Mouse (Mus musculus) layer of hippocampus, adult 9-10 months (tissue): ENCODE measurements at regions not wholly inside any gene's neighbourhood (a gene's known extent, or its start where the extent isn't known, plus 50 kb on each side); places are given as distances from the start of the nearest gene placed in this dataset.
"Not testable (repeated sequence)": the region's sequence is repeated elsewhere in the genome, so short reads cannot be mapped to it uniquely, and the experiment has no call there.

Experiments
- DNase-seq: peaks from one replicate; pipeline ENCODE4 v3.0.0; 2022; ENCODE audit warnings: low spot score

DNA sequence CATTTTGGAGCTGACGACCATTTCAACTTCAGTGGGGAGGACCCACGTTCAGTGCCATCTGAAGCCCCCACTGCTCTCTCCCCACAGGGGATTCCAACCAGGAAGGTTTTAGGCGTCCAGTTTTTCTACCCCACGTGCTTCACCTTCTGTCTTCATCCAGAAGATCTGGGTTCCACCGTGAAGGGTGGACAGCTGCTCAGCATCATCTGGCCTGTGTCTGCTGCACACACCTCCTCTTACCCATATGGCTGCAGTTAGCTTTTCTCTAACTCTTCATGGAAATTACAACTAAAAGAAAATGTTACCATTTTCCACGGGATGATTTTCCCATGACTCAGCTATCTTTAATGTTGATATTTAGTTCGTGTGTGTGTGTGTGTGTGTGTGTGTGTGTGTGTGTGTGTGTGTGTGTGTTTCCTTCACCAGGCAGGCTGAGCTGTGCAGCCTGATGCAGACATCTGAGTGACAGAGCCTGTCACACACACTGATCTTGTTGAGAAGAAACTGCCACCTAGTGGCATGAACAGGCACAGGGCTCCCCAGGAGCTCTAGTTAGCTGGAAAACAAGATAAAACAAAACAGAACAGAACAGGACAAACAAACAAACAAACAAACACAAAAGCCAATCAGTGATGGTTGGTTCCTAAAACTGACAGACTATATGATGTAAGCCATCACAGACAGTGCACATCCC lies 107.5 kb upstream of the Rasgrp1 start:
- DNase-seq = peak; percentile 47

DNA sequence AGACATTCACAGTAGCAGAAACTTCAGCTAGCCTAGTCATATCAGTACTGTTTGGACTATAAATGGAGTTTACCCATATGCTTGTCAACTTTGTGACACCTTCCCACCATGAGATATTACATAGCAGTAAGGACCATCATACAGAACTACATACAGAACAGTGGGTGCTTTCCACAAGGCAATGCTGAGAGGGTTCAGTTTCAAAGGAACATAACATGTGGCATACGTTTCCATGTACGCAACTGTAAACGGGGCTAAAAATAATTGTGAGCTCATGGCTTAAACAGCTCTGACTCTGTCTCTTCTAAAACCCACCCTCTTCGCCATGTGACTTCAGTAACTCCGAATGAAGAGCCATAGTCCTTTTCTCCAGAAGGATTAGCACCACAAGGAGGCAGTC lies 109.0 kb upstream of the Rasgrp1 start:
- DNase-seq = no peak

DNA sequence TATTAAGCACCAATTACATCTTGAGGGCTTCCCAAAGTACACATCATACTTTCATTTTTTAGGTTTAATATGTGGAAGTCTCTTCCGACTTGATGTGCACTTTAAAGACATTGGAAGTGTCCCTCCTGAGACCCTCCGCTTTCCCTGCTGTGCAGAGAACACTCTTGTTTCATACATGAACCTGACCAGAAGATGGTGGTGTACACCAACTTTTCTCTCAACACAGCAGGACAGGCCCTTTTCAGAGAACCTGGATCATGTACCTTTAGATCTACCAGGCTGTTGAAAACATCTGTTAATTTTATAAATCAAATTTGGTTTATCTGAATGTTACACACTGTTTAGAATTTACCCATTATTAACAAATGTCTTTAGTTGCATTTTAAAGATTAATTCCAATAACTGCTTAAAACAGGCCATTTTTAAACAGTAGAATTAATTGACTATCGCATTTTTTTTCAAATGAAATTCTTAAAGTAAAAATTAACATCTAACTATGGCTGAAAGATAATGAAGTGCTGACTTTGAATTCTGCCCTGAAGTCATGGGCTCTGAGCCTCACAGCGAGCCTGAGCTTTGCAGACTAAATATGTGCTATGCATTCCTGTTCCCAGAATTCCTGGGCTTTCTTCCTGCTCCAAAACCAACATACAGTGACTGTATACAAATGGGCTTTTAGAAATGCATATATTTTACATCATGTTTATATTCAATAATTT lies 112.4 kb upstream of the Rasgrp1 start:
- DNase-seq = no peak

DNA sequence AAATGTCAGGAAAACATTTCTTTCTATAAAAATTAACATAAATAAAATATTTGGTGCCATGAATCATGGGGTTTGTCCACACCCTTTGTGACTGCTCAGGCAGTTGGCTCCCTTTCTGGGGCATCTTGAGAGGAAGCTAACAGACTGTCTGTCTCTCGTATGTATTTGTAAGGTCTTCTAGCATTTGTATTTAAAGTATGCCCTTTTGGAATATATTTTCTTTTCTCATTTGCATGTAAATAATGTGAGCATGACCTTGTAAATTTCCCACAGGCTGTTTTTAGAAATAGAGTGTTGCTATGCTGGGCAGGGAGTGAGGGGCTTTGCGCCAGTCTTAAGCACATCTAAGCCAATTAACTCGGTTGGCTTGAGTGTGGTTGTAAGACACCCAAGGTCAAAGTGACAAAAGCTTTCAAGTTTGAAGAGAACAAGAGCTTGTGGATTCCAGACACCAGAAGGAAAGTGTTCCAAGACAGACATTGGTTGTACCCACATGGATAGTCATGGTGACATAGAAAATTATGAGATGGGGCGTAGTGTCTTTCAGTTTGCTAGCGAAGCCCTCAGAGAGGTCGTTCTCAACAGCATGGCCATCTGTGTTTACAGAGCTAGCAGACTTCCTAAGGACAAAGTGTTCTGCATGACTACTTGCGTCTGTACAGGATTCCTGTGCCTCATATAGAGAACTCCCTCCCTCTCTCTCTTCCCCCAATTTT lies 113.1 kb upstream of the Rasgrp1 start:
- no peak for DNase-seq

DNA sequence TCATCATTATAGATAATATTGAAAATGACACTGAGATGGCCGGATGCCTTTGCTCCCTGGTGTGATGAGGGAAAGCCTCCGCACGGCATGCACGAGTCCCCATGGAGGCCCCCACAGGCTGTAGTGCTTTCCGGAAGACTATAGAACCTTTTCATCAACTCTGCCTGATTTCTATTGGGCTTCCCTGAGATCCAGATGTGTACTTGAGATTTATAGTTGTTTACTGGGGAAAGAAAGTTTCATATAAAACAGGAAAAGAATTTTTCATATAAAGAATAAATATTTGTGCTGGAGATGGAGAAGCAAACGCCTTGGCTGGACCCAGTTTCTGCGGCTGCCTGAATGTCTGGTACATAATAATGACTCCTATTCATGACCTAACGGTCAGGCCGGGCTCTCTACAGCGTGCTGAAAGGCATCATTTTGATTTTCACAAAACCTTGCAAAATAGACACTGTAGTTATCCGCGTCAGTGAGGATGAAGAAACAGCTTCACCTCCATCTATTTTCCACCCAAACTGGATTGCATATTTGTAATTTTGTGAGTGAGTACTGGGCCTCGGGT lies 113.7 kb upstream of the Rasgrp1 start:
- DNase-seq = no peak

DNA sequence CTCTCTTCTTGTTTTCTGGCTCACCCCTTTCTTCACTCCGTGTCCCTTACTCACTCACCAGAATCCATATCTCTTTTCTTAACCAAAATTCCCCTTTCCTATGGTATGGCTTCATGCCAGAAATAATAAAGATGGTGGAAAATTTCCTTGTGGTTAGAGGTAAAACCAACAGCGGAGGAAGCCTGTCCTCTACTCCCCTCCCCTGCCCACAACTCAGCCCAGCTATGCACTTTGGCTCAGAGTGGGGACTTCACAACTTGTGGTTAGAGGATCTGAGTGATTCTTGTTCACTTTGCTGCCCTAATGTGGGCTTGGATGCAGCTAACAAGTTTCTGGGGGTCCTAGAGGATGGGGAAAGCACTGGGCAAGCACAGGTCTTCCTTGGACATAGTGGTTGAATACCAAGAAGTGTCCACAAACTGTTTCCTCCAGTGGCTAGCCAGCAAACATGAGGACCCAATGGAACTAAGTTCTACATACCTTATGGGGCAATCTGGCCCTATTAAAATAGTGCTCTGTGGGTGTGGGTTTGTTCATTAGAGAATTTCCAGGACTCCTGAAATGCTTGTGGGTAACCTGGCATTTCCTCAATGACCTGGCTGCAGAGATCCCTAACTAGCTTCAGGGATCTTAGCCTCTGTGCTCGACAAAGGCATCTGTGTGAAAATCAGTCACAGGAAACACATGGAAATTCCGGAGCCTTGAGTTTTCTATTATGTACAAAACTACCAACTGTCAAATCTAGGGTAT lies 118.9 kb upstream of the Rasgrp1 start:
- no peak for DNase-seq

DNA sequence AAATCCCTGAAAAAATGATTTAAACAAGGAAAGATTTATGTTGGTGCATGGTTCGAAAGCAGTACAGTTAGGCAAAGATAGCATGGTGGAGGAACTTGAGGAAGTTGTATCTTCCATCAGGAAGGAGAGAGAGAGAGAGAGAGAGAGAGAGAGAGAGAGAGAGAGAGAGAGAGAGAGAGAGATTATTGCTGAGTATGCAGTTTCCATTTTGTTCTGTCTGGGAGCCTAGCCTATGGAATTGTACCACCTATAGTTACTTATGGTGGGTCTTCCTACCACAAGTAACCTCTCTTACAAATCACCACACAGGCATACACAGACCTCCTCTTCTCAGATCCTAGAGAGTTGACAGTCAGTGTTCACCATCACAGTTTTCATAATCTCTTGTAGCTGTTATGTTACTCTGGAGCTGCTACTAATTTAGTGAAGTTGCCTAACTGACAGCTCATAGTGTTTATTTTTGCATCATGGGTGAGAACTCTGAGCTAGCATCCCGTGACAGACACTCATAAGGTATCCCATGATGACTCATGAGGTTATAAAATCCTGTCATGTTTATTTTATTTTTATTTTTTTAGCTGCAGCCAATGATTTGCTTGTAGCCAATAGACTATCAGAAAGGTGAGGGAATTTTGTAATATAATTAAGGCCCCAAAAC lies 132.2 kb upstream of the Rasgrp1 start:
- DNase-seq = no peak

DNA sequence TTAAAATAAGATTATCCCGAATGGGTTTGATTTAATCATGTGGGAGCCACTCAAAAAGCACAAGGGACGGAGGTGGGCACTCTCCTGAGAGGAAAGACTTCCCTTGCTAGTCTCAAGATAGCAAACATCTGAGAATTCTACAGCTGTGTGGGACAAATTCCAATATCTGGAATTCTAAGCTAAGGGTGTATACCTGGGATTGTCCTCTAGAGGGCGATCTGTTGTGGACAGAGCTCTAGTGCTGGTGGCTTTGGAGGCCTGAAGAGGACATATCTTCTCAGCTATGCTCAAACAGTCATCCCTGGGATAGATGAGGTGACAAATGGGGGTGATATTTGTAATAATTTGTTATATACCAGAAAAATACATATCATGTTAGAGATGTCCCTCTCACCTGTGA lies 132.8 kb upstream of the Rasgrp1 start:
- DNase-seq = no peak

DNA sequence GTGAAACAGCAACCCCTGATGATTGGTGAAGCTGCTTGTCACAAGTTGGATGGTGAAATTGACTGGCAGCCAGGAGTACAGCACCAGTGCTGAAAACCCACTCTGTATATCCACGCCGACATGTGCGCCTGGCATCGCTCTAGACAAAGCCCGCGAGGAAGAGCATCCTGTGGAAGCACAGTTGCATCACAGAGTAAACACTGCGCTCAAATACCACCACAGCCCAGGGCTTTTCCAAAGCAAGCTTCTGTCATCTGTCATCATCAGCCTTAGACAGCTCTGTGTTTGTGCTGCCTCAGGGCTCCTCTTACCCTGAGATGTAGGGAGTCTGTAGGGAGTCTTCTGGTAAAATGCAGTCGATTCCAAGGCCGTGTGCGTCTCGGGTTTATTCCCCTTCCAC lies 134.7 kb upstream of the Rasgrp1 start:
- not testable (repeated sequence) for DNase-seq

DNA sequence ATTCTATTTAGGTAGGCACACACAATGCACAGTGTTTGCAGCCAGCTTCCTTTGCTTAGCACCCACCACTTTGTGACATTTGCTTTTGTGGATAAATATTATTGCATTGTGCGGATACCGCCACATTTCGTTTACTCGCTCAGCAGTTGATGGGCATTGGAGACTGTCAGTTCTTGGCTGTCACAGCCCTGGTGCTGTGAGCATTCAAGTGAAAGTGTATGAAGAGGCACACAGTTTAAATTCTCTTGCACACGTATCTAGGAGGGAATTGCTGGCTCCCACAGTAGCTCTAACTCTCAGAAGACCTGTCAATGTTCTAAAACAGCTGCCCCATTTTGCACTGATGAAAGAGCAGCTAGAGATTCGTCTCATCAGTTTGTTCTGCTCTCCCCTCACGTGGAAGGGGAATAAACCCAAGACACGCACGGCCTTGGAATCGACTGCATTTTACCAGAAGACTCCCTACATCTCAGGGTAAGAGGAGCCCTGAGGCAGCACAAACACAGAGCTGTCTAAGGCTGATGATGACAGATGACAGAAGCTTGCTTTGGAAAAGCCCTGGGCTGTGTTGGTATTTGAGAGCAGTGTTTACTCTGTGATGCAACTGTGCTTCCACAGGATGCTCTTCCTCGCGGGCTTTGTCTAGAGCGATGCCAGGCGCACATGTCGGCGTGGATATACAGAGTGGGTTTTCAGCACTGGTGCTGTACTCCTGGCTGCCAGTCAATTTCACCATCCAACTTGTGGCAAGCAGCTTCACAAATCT lies 136.6 kb upstream of the Rasgrp1 start:
- not testable (repeated sequence) for DNase-seq

DNA sequence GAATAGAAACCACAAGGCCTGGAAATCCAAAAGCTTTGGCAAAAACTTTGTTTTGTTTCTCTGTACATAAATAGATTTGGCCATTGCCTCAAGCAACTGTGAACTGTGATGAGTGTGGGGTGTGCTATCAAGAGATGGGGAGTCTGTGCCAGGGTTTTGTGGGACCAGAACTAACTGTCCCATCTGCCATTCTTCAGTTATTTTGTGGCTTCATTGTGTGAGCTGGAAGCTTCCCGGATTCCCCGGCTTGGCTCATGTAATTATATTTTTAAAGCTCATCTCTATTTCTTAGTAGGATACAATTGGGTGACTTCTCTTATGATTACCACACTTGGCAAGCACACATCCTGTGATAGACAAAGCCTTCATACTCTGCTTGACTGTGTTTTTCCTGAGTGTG lies 143.6 kb upstream of the Rasgrp1 start:
- no peak for DNase-seq

DNA sequence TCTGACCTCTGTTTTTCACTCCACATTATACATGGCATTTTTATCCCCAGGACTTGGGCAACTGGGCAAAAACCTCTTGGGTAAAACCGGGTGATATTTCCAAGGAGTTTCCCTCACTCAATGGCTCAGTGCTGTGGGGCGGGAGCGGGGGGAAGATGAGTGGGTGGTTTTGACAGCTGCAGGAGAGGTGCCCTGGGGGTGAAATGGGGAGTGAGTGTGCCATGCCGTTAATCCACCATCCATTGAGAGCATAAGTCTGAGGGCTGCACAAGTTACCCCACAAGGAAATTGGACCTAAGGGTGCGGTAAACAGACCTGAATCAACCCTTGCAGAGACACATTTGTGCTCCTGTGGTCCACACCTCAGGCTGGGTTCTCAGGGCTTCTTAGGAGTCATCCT lies 155.8 kb upstream of the Rasgrp1 start:
- DNase-seq = no peak

DNA sequence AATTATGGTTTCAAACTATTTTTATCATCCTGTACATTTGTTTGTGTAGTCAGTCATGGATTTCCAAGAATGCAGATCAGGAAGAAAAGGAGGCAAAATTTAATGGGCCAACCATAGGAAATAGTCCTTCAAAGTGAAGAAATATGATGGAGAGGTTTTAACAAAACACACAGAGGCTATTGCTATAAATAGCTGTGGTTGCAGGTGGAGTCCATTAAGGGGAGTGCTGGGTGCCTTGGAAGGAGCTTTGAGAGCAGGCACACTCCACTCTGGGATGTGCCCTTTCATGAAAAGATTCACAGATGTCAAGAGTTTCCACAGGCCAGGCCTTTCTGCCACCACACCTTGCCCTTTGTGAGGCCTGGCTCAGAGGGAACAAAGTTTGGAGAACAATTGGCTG lies 159.8 kb upstream of the Rasgrp1 start:
- DNase-seq = no peak

DNA sequence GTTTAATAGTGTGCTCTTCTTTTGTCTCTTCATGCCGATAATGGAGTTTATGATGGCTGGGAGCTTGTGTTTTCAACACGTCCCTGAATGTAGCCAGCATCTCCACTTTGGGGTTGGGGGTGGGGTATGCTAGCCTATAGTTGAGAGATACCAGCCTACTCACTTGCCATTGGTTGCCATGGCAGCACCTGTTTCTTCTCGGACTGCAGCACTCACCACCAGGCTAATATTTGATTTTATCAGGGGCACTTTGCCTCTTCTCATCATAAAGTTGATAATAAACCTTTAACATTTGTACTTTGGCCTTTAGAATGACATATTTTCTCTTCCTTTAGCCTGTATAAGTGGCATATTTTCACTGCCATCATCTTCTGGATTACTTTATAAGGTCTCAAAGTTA lies 168.9 kb upstream of the Rasgrp1 start:
- DNase-seq = no peak

DNA sequence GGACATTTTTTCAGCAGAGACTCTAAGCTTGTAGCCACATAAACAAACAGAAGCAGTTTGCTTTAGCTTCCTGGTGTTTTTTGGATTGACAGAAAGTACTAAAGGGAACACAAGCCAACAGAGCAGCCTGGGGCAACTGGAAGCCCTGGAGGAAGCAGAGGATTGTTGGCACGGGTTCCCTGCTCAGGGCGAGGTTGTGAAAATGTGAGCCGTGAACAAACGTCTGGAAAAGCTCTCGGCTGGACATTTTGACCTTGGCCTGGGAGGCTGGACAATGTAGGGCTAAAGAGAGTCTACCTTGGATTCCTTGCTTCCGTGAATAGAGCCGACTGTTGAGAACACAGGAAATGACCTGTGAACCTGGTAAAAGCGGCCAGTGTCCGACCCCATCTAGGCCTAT lies 169.8 kb upstream of the Rasgrp1 start:
- DNase-seq = no peak

DNA sequence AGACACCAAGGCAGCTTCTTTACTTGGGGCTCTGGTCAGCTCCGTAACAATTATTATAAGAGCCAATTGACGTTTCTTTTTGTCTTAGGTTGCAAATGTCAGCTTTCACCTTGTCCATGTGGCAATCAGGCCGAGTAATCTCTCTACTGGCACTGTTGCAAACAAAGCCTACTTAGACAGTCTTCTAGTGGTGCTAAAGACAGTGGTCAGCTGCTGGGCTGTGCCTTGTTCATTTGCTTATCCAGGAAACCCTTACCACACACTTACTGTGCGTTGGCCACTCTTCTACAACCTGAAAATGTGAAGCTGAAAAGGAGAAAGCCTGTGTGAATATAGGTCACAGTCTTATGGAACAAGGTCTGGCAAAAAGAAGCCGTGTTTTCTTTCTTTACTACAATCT lies 181.6 kb upstream of the Rasgrp1 start:
- DNase-seq = no peak

DNA sequence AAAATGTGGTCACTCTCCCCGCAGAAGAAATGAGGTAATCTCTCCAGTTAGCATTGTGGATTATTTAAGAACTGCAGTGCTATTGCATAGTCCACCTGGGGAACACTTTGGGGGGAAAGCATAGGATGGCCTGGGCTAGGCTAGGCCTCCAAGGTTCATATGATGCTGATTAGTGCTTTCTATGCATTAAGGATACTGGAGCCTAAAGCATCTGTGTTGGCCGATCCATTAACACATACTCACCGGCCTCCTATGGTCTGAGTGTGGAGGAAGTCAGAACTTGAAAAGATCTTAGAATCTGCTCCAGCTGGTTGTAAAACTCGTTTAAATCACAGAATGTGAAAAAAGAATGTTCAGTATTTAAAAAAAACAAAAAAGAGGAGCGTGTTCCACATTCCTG lies 196.1 kb upstream of the Rasgrp1 start:
- DNase-seq = no peak

DNA sequence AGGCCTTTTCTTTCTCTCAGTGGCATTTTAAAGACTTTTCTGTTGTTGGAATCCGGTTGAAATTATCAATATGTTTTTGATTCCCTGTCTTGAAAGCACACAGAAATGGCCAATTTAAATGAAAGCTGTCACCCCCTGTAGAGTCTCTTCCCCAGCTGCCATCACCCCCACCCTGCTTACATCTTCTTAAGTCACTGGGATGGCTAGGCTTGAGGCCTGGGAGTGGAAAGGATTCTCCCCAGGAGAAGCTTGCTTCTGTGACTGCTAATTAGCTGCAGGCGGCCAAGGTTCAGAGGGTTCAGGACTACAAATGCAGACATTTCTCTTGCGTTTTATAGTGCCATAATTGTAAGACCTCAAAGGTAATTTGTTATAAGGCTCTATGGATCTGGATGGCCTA lies 196.5 kb upstream of the Rasgrp1 start:
- no peak for DNase-seq

DNA sequence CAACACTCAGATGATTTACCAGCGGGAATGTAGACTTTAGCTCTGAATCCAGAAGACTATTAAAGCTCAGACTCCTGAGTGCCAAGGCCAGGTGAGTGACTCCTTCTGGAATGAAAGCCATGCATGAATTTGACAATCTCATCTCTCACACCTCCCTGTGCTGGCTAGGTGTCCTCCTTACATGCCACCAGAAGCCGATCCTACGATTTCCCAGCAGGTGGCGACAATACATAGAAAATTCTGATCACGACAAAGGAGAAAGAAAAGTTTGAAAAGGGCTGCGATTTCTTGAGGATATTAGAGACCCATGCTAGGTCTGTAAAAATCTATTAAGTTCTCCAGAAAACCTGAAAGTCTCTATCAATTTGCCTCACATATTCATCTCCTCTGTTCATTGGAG lies 198.7 kb upstream of the Rasgrp1 start:
- DNase-seq = peak; percentile 80

DNA sequence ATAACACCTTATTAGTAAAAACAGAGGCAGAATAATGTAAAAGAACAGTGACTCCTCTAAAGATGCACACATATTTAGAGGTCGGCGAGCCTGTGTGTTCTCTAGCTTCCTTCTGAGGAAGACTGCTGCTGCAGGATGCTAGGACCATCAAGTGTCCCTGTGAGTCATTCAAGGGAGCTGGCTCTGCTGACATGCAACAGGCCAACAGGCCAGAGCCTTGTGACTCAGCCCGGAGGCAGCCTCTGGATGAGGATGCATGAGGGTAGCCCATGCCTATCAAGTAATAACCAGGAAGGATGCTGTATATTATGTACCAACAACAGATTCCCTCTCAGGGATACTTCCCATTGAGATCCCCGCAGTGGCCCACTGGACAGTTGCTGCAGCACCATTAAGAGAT lies 199.5 kb upstream of the Rasgrp1 start:
- no peak for DNase-seq

DNA sequence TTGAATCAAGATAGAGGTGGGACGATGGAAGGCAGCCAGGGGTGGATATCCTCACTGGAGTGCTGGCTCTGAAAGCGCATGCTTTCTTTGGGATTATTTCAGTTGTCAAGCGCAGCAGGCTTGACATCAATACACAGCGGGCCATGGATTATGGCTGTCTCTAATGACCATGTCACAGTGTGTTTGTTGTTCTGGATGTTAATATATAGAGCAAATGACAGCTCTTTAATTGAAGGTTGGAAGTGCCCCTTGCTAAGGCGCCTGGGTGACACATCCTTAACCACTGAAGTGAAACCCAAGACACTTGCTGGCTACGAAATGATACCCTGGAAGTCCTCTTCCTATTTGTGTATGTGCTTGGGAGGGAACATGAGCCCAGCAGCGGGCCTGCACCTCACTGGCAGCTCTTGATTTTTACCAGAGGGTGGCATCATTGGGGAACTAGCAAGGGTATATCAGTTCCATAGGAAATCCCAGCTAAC lies 200.5 kb upstream of the Rasgrp1 start:
- no peak for DNase-seq
